Mouse (Mus musculus) lung, embryonic 14.5 days (tissue): Measurements from ENCODE around the gene Hadhb. TPM values are rescaled to one million over a fixed set of nuclear protein-coding genes. Genes with fewer than 3 reads are reported as not detected.

Experiments
- ATAC-seq: fragments of 200-750 bp; cut with Nextera tagmentation; 2 replicates; pipeline ENCODE4 v1.8.0; 2017; ENCODE audit warnings: mild to moderate bottlenecking, moderate TSS enrichment, moderate library complexity; ENCODE audit not compliant: insufficient read depth
- DNase-seq: peaks from one replicate; pipeline ENCODE4 v3.0.0-alpha.2; 2015
- H3K27ac ChIP-seq: fragments of 300-500 bp; sonication (generic); 2 replicates; pipeline ENCODE4 v1.5.1; 2014; ENCODE audit warnings: low read depth, mild to moderate bottlenecking, moderate library complexity
- H3K27me3 ChIP-seq: fragments of 300-500 bp; sonication (generic); 2 replicates; pipeline ENCODE4 v1.6.1; 2014; ENCODE audit warnings: low read length, control low read depth; ENCODE audit not compliant: insufficient read depth
- H3K36me3 ChIP-seq: fragments of 300-500 bp; sonication (generic); 2 replicates; pipeline ENCODE4 v1.6.1; 2014; ENCODE audit warnings: control low read depth; ENCODE audit not compliant: insufficient read depth
- H3K4me1 ChIP-seq: fragments of 300-500 bp; sonication (generic); 2 replicates; pipeline ENCODE4 v1.6.1; 2014; ENCODE audit warnings: antibody characterized with exemption, control low read depth; ENCODE audit not compliant: insufficient read depth
- H3K4me2 ChIP-seq: fragments of 300-500 bp; sonication (generic); 2 replicates; pipeline ENCODE4 v1.6.1; 2014; ENCODE audit warnings: mild to moderate bottlenecking
- H3K4me3 ChIP-seq: fragments of 300-500 bp; sonication (generic); 2 replicates; pipeline ENCODE4 v1.5.1; 2014; ENCODE audit warnings: low read depth, low read length
- H3K9ac ChIP-seq: fragments of 300-500 bp; sonication (generic); 2 replicates; pipeline ENCODE4 v1.6.1; 2014
- H3K9me3 ChIP-seq: fragments of 300-500 bp; sonication (generic); 2 replicates; pipeline ENCODE4 v1.6.1; 2016; ENCODE audit warnings: low read depth, low read length, control low read depth
- CTCF ChIP-seq: IDR thresholded peaks from 2 replicates; pipeline ENCODE4 v1.5.1; 2016; ENCODE audit warnings: antibody characterized with exemption, low read depth
- WGBS: fragments of 180-500 bp; shearing (Covaris S2); extraction: QIAGEN DNeasy Blood & Tissue Kit; methylation state at CpG from one replicate; pipeline ENCODE4 v1.1.7; 2014; 5-methylcytosine and 5-hydroxymethylcytosine counted together
- polyA plus RNA-seq: library from polyadenylated mRNA; unstranded; fragments of >200 nt; fragmentation: Nextera tagmentation; extraction: Ambion mirVana; gene quantifications from 2 replicates; pipeline ENCODE4 v1.2.1, GENCODE M21; 2014

Hadhb gene
- polyA plus RNA-seq, 1 experiment from 2014 or later, result 124 TPM

GRCm38 (mm10) chr5:30127921-30128597, 27.0 kb upstream of the Hadhb start:
- no peak overlapping the region for H3K4me3 ChIP-seq
- H3K36me3 ChIP-seq, result peaks cover 93% of the 10 kb centered on the region
- H3K9ac ChIP-seq, result no peak overlapping the region
- ATAC-seq (no peak), DNase-seq (no peak)
- no peaks in the 10 kb centered on the region for H3K4me1 ChIP-seq
- H3K4me2 ChIP-seq, result no peak overlapping the region
- no peaks in the 10 kb centered on the region for H3K9me3 ChIP-seq
- no peak overlapping the region for H3K27ac ChIP-seq
- no peak for TF ChIP-seq CTCF
- 88% methylated on average over 13 of the region's 13 CpGs for WGBS
- no peaks in the 10 kb centered on the region for H3K27me3 ChIP-seq

GRCm38 (mm10) chr5:30128680-30129079, 26.4 kb upstream of the Hadhb start:
- H3K27me3 ChIP-seq, result no peaks in the 10 kb centered on the region
- no peak overlapping the region for H3K9ac ChIP-seq
- WGBS, result 92% methylated on average over 6 of the region's 6 CpGs
- no peak overlapping the region for H3K4me3 ChIP-seq
- no peak overlapping the region for H3K27ac ChIP-seq
- H3K9me3 ChIP-seq, result no peaks in the 10 kb centered on the region
- no peaks in the 10 kb centered on the region for H3K4me1 ChIP-seq
- no peak overlapping the region for H3K4me2 ChIP-seq
- H3K36me3 ChIP-seq, result peaks cover 93% of the 10 kb centered on the region
- ATAC-seq (no peak), DNase-seq (no peak)
- no peak for TF ChIP-seq CTCF

- WGBS, result 91% methylated on average over 4 of the region's 4 CpGs
- Histone ChIP-seq H3K4me1 (no peaks in the 10 kb centered on the region), H3K36me3 (peaks cover 93% of the 10 kb centered on the region), H3K9me3 (no peaks in the 10 kb centered on the region), H3K9ac (no peak overlapping the region), H3K27me3 (no peaks in the 10 kb centered on the region), H3K4me3 (no peak overlapping the region), H3K4me2 (no peak overlapping the region), H3K27ac (no peak overlapping the region)
- DNase-seq, result no peak
- TF ChIP-seq CTCF, result no peak
- ATAC-seq, result no peak
Measured at GRCm38 (mm10) chr5:30131246-30131645, 23.8 kb upstream of the Hadhb start.

- no peak for DNase-seq
- peaks cover 88% of the 10 kb centered on the region for H3K36me3 ChIP-seq
- 97% methylated on average over 2 of the region's 2 CpGs for WGBS
Measured at GRCm38 (mm10) chr5:30132173-30132572, 22.9 kb upstream of the Hadhb start.

GRCm38 (mm10) chr5:30135711-30136231, 19.3 kb upstream of the Hadhb start:
- ATAC-seq, result no peak
- Histone ChIP-seq H3K36me3 (peaks cover 87% of the 10 kb centered on the region), H3K4me3 (no peak overlapping the region), H3K27me3 (no peaks in the 10 kb centered on the region), H3K4me2 (no peak overlapping the region), H3K27ac (no peak overlapping the region), H3K9ac (no peak overlapping the region), H3K4me1 (no peaks in the 10 kb centered on the region), H3K9me3 (no peaks in the 10 kb centered on the region)
- no peak for DNase-seq
- WGBS, result 90% methylated on average over 11 of the region's 11 CpGs
- no peak for TF ChIP-seq CTCF

More at GRCm38 (mm10) chr5:30132173-30132572, 22.9 kb upstream of the Hadhb start:
- Histone ChIP-seq H3K27ac (no peak overlapping the region), H3K9ac (no peak overlapping the region), H3K4me3 (no peak overlapping the region), H3K9me3 (no peaks in the 10 kb centered on the region), H3K27me3 (no peaks in the 10 kb centered on the region), H3K4me2 (no peak overlapping the region), H3K4me1 (no peaks in the 10 kb centered on the region)
- no peak for ATAC-seq
- no peak for TF ChIP-seq CTCF

GRCm38 (mm10) chr5:30137271-30137670, 17.8 kb upstream of the Hadhb start:
- Histone ChIP-seq H3K36me3 (peaks cover 88% of the 10 kb centered on the region), H3K4me1 (no peaks in the 10 kb centered on the region), H3K9me3 (no peaks in the 10 kb centered on the region), H3K27me3 (no peaks in the 10 kb centered on the region), H3K4me2 (no peak overlapping the region), H3K9ac (no peak overlapping the region), H3K27ac (no peak overlapping the region), H3K4me3 (no peak overlapping the region)
- 90% methylated on average over 9 of the region's 9 CpGs for WGBS
- no peak for TF ChIP-seq CTCF
- DNase-seq (no peak), ATAC-seq (no peak)

- Histone ChIP-seq H3K9me3 (no peaks in the 10 kb centered on the region), H3K4me2 (no peak overlapping the region), H3K27me3 (no peaks in the 10 kb centered on the region), H3K27ac (no peak overlapping the region), H3K36me3 (peaks cover 88% of the 10 kb centered on the region), H3K4me1 (no peaks in the 10 kb centered on the region), H3K9ac (no peak overlapping the region), H3K4me3 (no peak overlapping the region)
- WGBS, result 85% methylated on average over 4 of the region's 4 CpGs
- DNase-seq (no peak), ATAC-seq (no peak)
- no peak for TF ChIP-seq CTCF
Measured at GRCm38 (mm10) chr5:30138193-30138592, 16.9 kb upstream of the Hadhb start.

GRCm38 (mm10) chr5:30146526-30146925, 8.5 kb upstream of the Hadhb start:
- Histone ChIP-seq H3K4me1 (no peaks in the 10 kb centered on the region), H3K9me3 (no peaks in the 10 kb centered on the region), H3K9ac (no peak overlapping the region), H3K27me3 (no peaks in the 10 kb centered on the region), H3K36me3 (peaks cover 55% of the 10 kb centered on the region), H3K4me2 (no peak overlapping the region), H3K4me3 (no peak overlapping the region), H3K27ac (no peak overlapping the region)
- ATAC-seq (no peak), DNase-seq (no peak)
- TF ChIP-seq CTCF, result no peak
- 81% methylated on average over 6 of the region's 6 CpGs for WGBS
